In the genomic region with DNA sequence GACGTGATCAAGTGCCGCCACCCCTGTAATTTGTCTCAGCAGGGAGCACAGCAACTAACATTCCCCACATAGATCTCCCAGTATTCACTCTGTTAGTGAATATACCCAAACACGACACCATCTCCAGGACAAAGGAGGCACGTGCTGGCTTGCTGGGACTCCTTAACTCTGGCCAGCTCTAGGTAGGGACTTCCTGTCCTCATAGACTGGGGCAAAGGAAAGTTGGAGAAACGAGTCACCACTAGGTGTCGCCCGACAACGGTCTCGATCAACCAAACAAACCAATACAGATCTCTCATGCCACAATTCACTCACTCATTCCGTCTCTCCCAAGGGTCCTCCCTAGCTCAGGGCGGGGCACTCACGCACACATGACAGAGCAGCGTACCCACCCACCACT, we compare ENCODE assay signal across 8 mouse cellular contexts. TPM values are rescaled to one million over a fixed set of nuclear protein-coding genes. Genes with fewer than 3 reads are reported as not detected.
A peak's percentile ranks its signal among the peaks of the same experiment; 100 is the strongest.
DNase-seq lines count a peak whose midpoint lies in the region; ATAC-seq and TF ChIP-seq lines count a peak whose summit lies in the region.

No protein-coding gene starts in this region.

- DNase-seq in cerebellum, adult 11 months: peak; percentile 66
- peak; percentile 97 for DNase-seq in MEL (ENCODE audit: low read depth, low spot score)
- DNase-seq in cerebellum, adult 8-10 months: peak; percentile 74
- peak; percentile 74 to 75 for DNase-seq in gastrocnemius, postnatal 36 days
- peak; percentile 88 for DNase-seq in layer of hippocampus, adult 9-11 months
- peak; percentile 96 for DNase-seq in lung, postnatal 36 days
- peak; percentile 92 for DNase-seq in splenic B cell, adult 2 months (ENCODE audit: low read depth, low spot score)

- no peak overlapping the region for H3K27ac ChIP-seq in MEL (ENCODE audit: control insufficient read depth, low read depth, low read length)

- H3K4me1 ChIP-seq in MEL (ENCODE audit: control insufficient read depth in 1 of 2, insufficient read depth in 2 of 2, low read length in 2 of 2): peaks cover 0 to 5% of the 10 kb centered on the region in 2 experiments; a peak in 1 of 4 replicates

- intact Hi-C loops in gastrocnemius, postnatal 36 days (cut with DNase I): no loop called here

- TF ChIP-seq RAD21 in MEL (IDR thresholded peaks at IDR 0.05; ENCODE audit: low read depth, low read length): no peak; the same call in 1 of the 2 replicates

- no peak overlapping the region for H3K4me3 ChIP-seq in MEL (ENCODE audit: control insufficient read depth in 1 of 2, insufficient read depth in 1 of 2, low read depth in 2 of 2, low read length in 2 of 2)

- no peak; a peak in 2 of 6 replicates for TF ChIP-seq CTCF in MEL (IDR thresholded peaks at IDR 0.05 in 2 of 3, conservative IDR thresholded peaks at IDR 0.05 in 1 of 3; ENCODE audit: control insufficient read depth in 1 of 3, insufficient read depth in 1 of 3, low read depth in 2 of 3, low read length in 3 of 3, poor library complexity in 1 of 3, severe bottlenecking in 1 of 3)

- TF ChIP-seq EP300 in MEL (IDR thresholded peaks at IDR 0.05; ENCODE audit: low read depth in 1 of 2, low read length in 2 of 2): peak in 1 of 2 experiments; percentile 38; a peak in 1 of 4 replicates

- H3K9me3 ChIP-seq in MEL (replicated peaks; ENCODE audit: insufficient read depth, low read length): no peaks in the 10 kb centered on the region

- H3K79me2 ChIP-seq in MEL (ENCODE audit: control insufficient read depth, insufficient read depth, low read length, poor library complexity): no peaks in the 10 kb centered on the region

- no peak for ATAC-seq in cerebellum, adult (ENCODE audit: insufficient number of reproducible peaks, low FRiP score, low TSS enrichment)

- H3K9ac ChIP-seq in MEL (ENCODE audit: control insufficient read depth, low read depth, low read length, poor library complexity, severe bottlenecking): peak overlapping the region; percentile 13; the same call in 1 of the 2 replicates

- H3K36me3 ChIP-seq in MEL (ENCODE audit: control insufficient read depth in 1 of 2, insufficient read depth in 2 of 2, low read length in 2 of 2): no peaks in the 10 kb centered on the region
- no peaks in the 10 kb centered on the region for H3K36me3 ChIP-seq in splenic B cell, adult 2 months (ENCODE audit: control insufficient read depth, insufficient read depth, low read length, poor library complexity, severe bottlenecking)

- no peaks in the 10 kb centered on the region for H3K27me3 ChIP-seq in MEL (ENCODE audit: control insufficient read depth in 1 of 2, insufficient read depth in 2 of 2, low read length in 2 of 2)
- H3K27me3 ChIP-seq in splenic B cell, adult 2 months (ENCODE audit: control insufficient read depth, insufficient read depth, low read length, poor library complexity, severe bottlenecking): no peaks in the 10 kb centered on the region

- no peak for TF ChIP-seq POLR2A in MEL (IDR thresholded peaks at IDR 0.05; ENCODE audit: control insufficient read depth in 1 of 2, insufficient read depth in 1 of 2, low read depth in 1 of 2, low read length in 2 of 2, poor library complexity in 1 of 2)

TF ChIP-seq in MEL, 35 proteins besides CTCF, POLR2A, EP300 and RAD21:
- TF ChIP-seq GATA1 (IDR thresholded peaks at IDR 0.05; ENCODE audit: low read depth, low read length) (no peak), SMC3 (IDR thresholded peaks at IDR 0.05; ENCODE audit: low read depth, low read length) (peak; percentile 93; the same call in 1 of the 2 replicates), CHD1 (IDR thresholded peaks at IDR 0.05; ENCODE audit: low read depth, low read length) (no peak), TCF12 (IDR thresholded peaks at IDR 0.05; ENCODE audit: low read depth, low read length) (0 out of 2 replicates have a peak, but pooled peaks have one; percentile 28), MEF2A (IDR thresholded peaks at IDR 0.05; ENCODE audit: extremely low read depth, insufficient replicate concordance, low read depth, low read length, poor library complexity, severe bottlenecking) (no peak), RCOR1 (IDR thresholded peaks at IDR 0.05; ENCODE audit: low read depth, low read length) (peak; percentile 9; the same call in 1 of the 2 replicates), USF1 (IDR thresholded peaks at IDR 0.05; ENCODE audit: low read depth, low read length) (peak; percentile 69), ZNF384 (IDR thresholded peaks at IDR 0.05; ENCODE audit: low read depth, low read length) (no peak), POLR2AphosphoS2 (IDR thresholded peaks at IDR 0.05; ENCODE audit: low read length) (no peak), TBP (IDR thresholded peaks at IDR 0.05; ENCODE audit: low read depth, low read length) (no peak), TAL1 (IDR thresholded peaks at IDR 0.05; ENCODE audit: low read length) (no peak), USF2 (IDR thresholded peaks at IDR 0.05; ENCODE audit: borderline replicate concordance in 1 of 2, insufficient read depth in 1 of 2, low read depth in 1 of 2, low read length in 2 of 2) (no peak), HCFC1 (IDR thresholded peaks at IDR 0.05; ENCODE audit: low read depth, low read length) (no peak), BHLHE40 (IDR thresholded peaks at IDR 0.05; ENCODE audit: borderline replicate concordance, low read depth, low read length) (peak; percentile 93)

RNA-seq across cellular contexts. Expression of a gene that starts 15.6 kb away (rescaled TPM):
- not detected in 2 replicates for total RNA-seq in MEL (2012; rRNA removed)
- polyA plus RNA-seq in MEL (2012; ENCODE audit: insufficient read depth in 1 of 2, insufficient read length in 2 of 2, low read depth in 1 of 2, low replicate concordance in 2 of 2, missing spikeins in 1 of 2): not detected
- not detected for total RNA-seq in gastrocnemius, postnatal 36 days (2021)

RNA-seq across cellular contexts. Expression of a gene that starts 23.2 kb away (rescaled TPM):
- total RNA-seq in MEL (2012; rRNA removed): not detected in 2 replicates
- polyA plus RNA-seq in MEL (2012; ENCODE audit: insufficient read depth in 1 of 2, insufficient read length in 2 of 2, low read depth in 1 of 2, low replicate concordance in 2 of 2, missing spikeins in 1 of 2): 1 to 10 TPM in 1 of 2 experiments, not detected in 1; 1.9 TPM
- not detected for total RNA-seq in gastrocnemius, postnatal 36 days (2021)

RNA-seq across cellular contexts. Expression of a gene that starts 28.9 kb away (rescaled TPM):
- total RNA-seq in MEL (2012; rRNA removed): not detected in 2 replicates
- polyA plus RNA-seq in MEL (2012; ENCODE audit: insufficient read depth in 1 of 2, insufficient read length in 2 of 2, low read depth in 1 of 2, low replicate concordance in 2 of 2, missing spikeins in 1 of 2): not detected
- 1 to 10 TPM in 1 of 2 experiments, under 1 TPM in 1; 0.71 to 2.2 TPM for total RNA-seq in gastrocnemius, postnatal 36 days (2021)

RNA-seq across cellular contexts. Expression of a gene that starts 58.7 kb away (rescaled TPM):
- 9.9 and 12.1 TPM in 2 replicates for total RNA-seq in MEL (2012; rRNA removed)
- 100 to 1,000 TPM in 1 of 2 experiments, 1 to 10 TPM in 1; 5.4 to 113 TPM for polyA plus RNA-seq in MEL (2012; ENCODE audit: insufficient read depth in 1 of 2, insufficient read length in 2 of 2, low read depth in 1 of 2, low replicate concordance in 2 of 2, missing spikeins in 1 of 2)
- 1 to 10 TPM; 3.6 to 6.7 TPM for total RNA-seq in gastrocnemius, postnatal 36 days (2021)
